Mouse (Mus musculus) MEL (cell line): ENCODE results near the gene Serpinb6a. TPM values are rescaled to one million over a fixed set of nuclear protein-coding genes. Genes with fewer than 3 reads are reported as not detected.

Experiments used
- DNase-seq: peaks from one replicate; pipeline ENCODE4 v3.0.0; 2011; ENCODE audit warnings: low read depth, low spot score
- H3K27ac ChIP-seq: 2 replicates; pipeline ENCODE4 v1.5.1; 2012; ENCODE audit warnings: low read depth, mild to moderate bottlenecking, control low read depth, low read length, moderate library complexity; ENCODE audit not compliant: control insufficient read depth
- H3K27me3 ChIP-seq, 2 experiments: fragments of 150-350 bp in 1 of 2; sonication (generic) in 1 of 2; 2 replicates each; pipeline ENCODE4 v1.6.1; 2012; ENCODE audit warnings: low read length in 2 of 2, mild to moderate bottlenecking in 2 of 2, improper control_type of control experiment in 1 of 2, moderate library complexity in 1 of 2; ENCODE audit not compliant: insufficient read depth in 2 of 2, control insufficient read depth in 1 of 2
- H3K36me3 ChIP-seq, 2 experiments: 2 replicates each; pipeline ENCODE4 v1.6.1; 2012 to 2014; ENCODE audit warnings: low read length in 2 of 2, improper control_type of control experiment in 1 of 2, inconsistent platforms in 1 of 2, mild to moderate bottlenecking in 1 of 2; ENCODE audit not compliant: insufficient read depth in 2 of 2, control insufficient read depth in 1 of 2
- H3K4me1 ChIP-seq, 2 experiments: fragments of 150-350 bp in 1 of 2; sonication (generic) in 1 of 2; 2 replicates each; pipeline ENCODE4 v1.6.1; 2012; ENCODE audit warnings: low read length in 2 of 2, improper control_type of control experiment in 1 of 2, mild to moderate bottlenecking in 1 of 2; ENCODE audit not compliant: insufficient read depth in 2 of 2, control insufficient read depth in 1 of 2
- H3K4me3 ChIP-seq, 2 experiments: fragments of 150-350 bp in 1 of 2; sonication (generic) in 1 of 2; 2 replicates each; pipeline ENCODE4 v1.5.1; 2012; ENCODE audit warnings: low read depth in 2 of 2, low read length in 2 of 2, mild to moderate bottlenecking in 2 of 2, moderate library complexity in 2 of 2, control low read depth in 1 of 2, improper control_type of control experiment in 1 of 2; ENCODE audit not compliant: control insufficient read depth in 1 of 2, insufficient read depth in 1 of 2
- H3K79me2 ChIP-seq: 2 replicates; pipeline ENCODE4 v1.6.1; 2012; ENCODE audit warnings: mild to moderate bottlenecking, low read length, moderate library complexity; ENCODE audit not compliant: control insufficient read depth, poor library complexity, insufficient read depth
- H3K9ac ChIP-seq: 2 replicates; pipeline ENCODE4 v1.6.1; 2012; ENCODE audit warnings: low read depth, mild to moderate bottlenecking, control low read depth, low read length, moderate library complexity; ENCODE audit not compliant: control insufficient read depth, poor library complexity, severe bottlenecking
- H3K9me3 ChIP-seq: fragments of 150-350 bp; sonication (generic); replicated peaks from 2 replicates; pipeline ENCODE4 v1.6.1; 2012; ENCODE audit warnings: mild to moderate bottlenecking, low read length, improper control_type of control experiment, moderate library complexity; ENCODE audit not compliant: insufficient read depth
- CHD1 ChIP-seq: IDR thresholded peaks from 2 replicates; pipeline ENCODE4 v1.6.1; 2012; ENCODE audit warnings: low read depth, mild to moderate bottlenecking, inconsistent platforms, low read length, improper control_type of control experiment
- CHD2 ChIP-seq: IDR thresholded peaks from 2 replicates; pipeline ENCODE4 v1.6.1; 2011; ENCODE audit warnings: low read length, improper control_type of control experiment
- CTCF ChIP-seq, 3 experiments: IDR thresholded peaks in 2 of 3; conservative IDR thresholded peaks in 1 of 3; 2 replicates each; pipeline ENCODE4 v1.5.1; 2011 to 2012; ENCODE audit warnings: low read length in 3 of 3, low read depth in 2 of 3, mild to moderate bottlenecking in 2 of 3, improper control_type of control experiment in 1 of 3, inconsistent platforms in 1 of 3, mixed read lengths in 1 of 3, moderate library complexity in 1 of 3; ENCODE audit not compliant: control insufficient read depth in 1 of 3, insufficient read depth in 1 of 3, poor library complexity in 1 of 3, severe bottlenecking in 1 of 3
- E2F4 ChIP-seq: IDR thresholded peaks from 2 replicates; pipeline ENCODE4 v1.6.1; 2011; ENCODE audit warnings: low read depth, low read length, improper control_type of control experiment, borderline replicate concordance
- ELF1 ChIP-seq: IDR thresholded peaks from 2 replicates; pipeline ENCODE4 v1.6.1; 2014; ENCODE audit warnings: low read depth, mild to moderate bottlenecking, inconsistent platforms, low read length, improper control_type of control experiment, moderate library complexity
- ETS1 ChIP-seq: IDR thresholded peaks from 2 replicates; pipeline ENCODE4 v1.6.1; 2012; ENCODE audit warnings: low read depth, mild to moderate bottlenecking, inconsistent platforms, low read length, improper control_type of control experiment, moderate library complexity
- GATA1 ChIP-seq: IDR thresholded peaks from 2 replicates; pipeline ENCODE4 v1.6.1; 2011; ENCODE audit warnings: low read depth, low read length, improper control_type of control experiment
- HCFC1 ChIP-seq: IDR thresholded peaks from 2 replicates; pipeline ENCODE4 v1.6.1; 2012; ENCODE audit warnings: low read depth, mild to moderate bottlenecking, inconsistent platforms, low read length, improper control_type of control experiment, moderate library complexity
- KAT2A ChIP-seq: conservative IDR thresholded peaks from 2 replicates; pipeline ENCODE4 v1.6.1; 2012; ENCODE audit warnings: low read depth, low read length, improper control_type of control experiment, inconsistent platforms
- MAFK ChIP-seq: IDR thresholded peaks from 2 replicates; pipeline ENCODE4 v1.6.1; 2011; ENCODE audit warnings: low read depth, mild to moderate bottlenecking, low read length, improper control_type of control experiment, borderline replicate concordance
- MAX ChIP-seq: IDR thresholded peaks from 2 replicates; pipeline ENCODE4 v1.6.1; 2011; ENCODE audit warnings: low read length, improper control_type of control experiment
- MAZ ChIP-seq: IDR thresholded peaks from 2 replicates; pipeline ENCODE4 v1.6.1; 2012; ENCODE audit warnings: low read depth, mild to moderate bottlenecking, inconsistent platforms, low read length, improper control_type of control experiment
- MEF2A ChIP-seq: IDR thresholded peaks from 2 replicates; pipeline ENCODE4 v1.6.1; 2014; ENCODE audit warnings: low read depth, mild to moderate bottlenecking, inconsistent platforms, low read length, improper control_type of control experiment; ENCODE audit not compliant: poor library complexity, insufficient replicate concordance, severe bottlenecking; ENCODE audit errors: extremely low read depth
- MXI1 ChIP-seq: IDR thresholded peaks from 2 replicates; pipeline ENCODE4 v1.6.1; 2011; ENCODE audit warnings: mild to moderate bottlenecking, low read depth, low read length, improper control_type of control experiment
- NELFE ChIP-seq: IDR thresholded peaks from 2 replicates; pipeline ENCODE4 v1.6.1; 2011; ENCODE audit warnings: low read depth, low read length, improper control_type of control experiment
- POLR2A ChIP-seq, 2 experiments: IDR thresholded peaks; 2 replicates each; pipeline ENCODE4 v1.6.1; 2011 to 2012; ENCODE audit warnings: low read length in 2 of 2, mild to moderate bottlenecking in 2 of 2, control low read depth in 1 of 2, improper control_type of control experiment in 1 of 2, low read depth in 1 of 2, moderate library complexity in 1 of 2; ENCODE audit not compliant: control insufficient read depth in 1 of 2, insufficient read depth in 1 of 2, poor library complexity in 1 of 2
- POLR2AphosphoS5 ChIP-seq: IDR thresholded peaks from 2 replicates; pipeline ENCODE4 v1.6.1; 2012; ENCODE audit warnings: low read depth, borderline replicate concordance, mild to moderate bottlenecking, inconsistent platforms, low read length, moderate library complexity, mixed read lengths
- RCOR1 ChIP-seq: IDR thresholded peaks from 2 replicates; pipeline ENCODE4 v1.6.1; 2012; ENCODE audit warnings: low read depth, mild to moderate bottlenecking, inconsistent platforms, low read length, improper control_type of control experiment
- SIN3A ChIP-seq: IDR thresholded peaks from 2 replicates; pipeline ENCODE4 v1.6.1; 2012; ENCODE audit warnings: low read length, improper control_type of control experiment, inconsistent platforms
- SMC3 ChIP-seq: IDR thresholded peaks from 2 replicates; pipeline ENCODE4 v1.6.1; 2011; ENCODE audit warnings: low read depth, low read length, improper control_type of control experiment
- TAL1 ChIP-seq: IDR thresholded peaks from 2 replicates; pipeline ENCODE4 v1.6.1; 2012; ENCODE audit warnings: mild to moderate bottlenecking, inconsistent platforms, low read length, moderate library complexity, mixed read lengths
- TBP ChIP-seq: IDR thresholded peaks from 2 replicates; pipeline ENCODE4 v1.8.0; 2011; ENCODE audit warnings: low read depth, low read length, improper control_type of control experiment
- TCF12 ChIP-seq: IDR thresholded peaks from 2 replicates; pipeline ENCODE4 v1.6.1; 2014; ENCODE audit warnings: low read depth, mild to moderate bottlenecking, inconsistent platforms, low read length, improper control_type of control experiment, moderate library complexity
- USF1 ChIP-seq: IDR thresholded peaks from 2 replicates; pipeline ENCODE4 v1.6.1; 2014; ENCODE audit warnings: low read depth, mild to moderate bottlenecking, inconsistent platforms, low read length, improper control_type of control experiment, moderate library complexity
- USF2 ChIP-seq, 2 experiments: IDR thresholded peaks; 2 replicates each; pipeline ENCODE4 v1.6.1; 2011 to 2012; ENCODE audit warnings: improper control_type of control experiment in 2 of 2, low read length in 2 of 2, borderline replicate concordance in 1 of 2, inconsistent platforms in 1 of 2, low read depth in 1 of 2, mild to moderate bottlenecking in 1 of 2; ENCODE audit not compliant: insufficient read depth in 1 of 2
- ZKSCAN1 ChIP-seq: IDR thresholded peaks from 2 replicates; pipeline ENCODE4 v1.6.1; 2012; ENCODE audit warnings: low read depth, mild to moderate bottlenecking, inconsistent platforms, low read length, improper control_type of control experiment, moderate library complexity
- ZNF384 ChIP-seq: IDR thresholded peaks from 2 replicates; pipeline ENCODE4 v1.6.1; 2012; ENCODE audit warnings: low read depth, mild to moderate bottlenecking, inconsistent platforms, low read length, improper control_type of control experiment
- polyA plus RNA-seq, 2 experiments: library from polyadenylated mRNA; stranded (reverse) in 1 of 2; unstranded in 1 of 2; fragments of >175 nt in 1 of 2; fragments of >200 nt in 1 of 2; gene quantifications; 2 replicates each; pipeline versions ENCODE4 v1.2.1 to v1.2.4; 2012; ENCODE audit warnings: low replicate concordance in 2 of 2, low read depth in 1 of 2; ENCODE audit not compliant: insufficient read length in 2 of 2, insufficient read depth in 1 of 2, missing spikeins in 1 of 2
- total RNA-seq: library from RNA; depleted of rRNA; stranded (reverse); fragments of 300-350 nt; gene quantifications from 2 replicates; pipeline ENCODE4 v1.2.3, GENCODE M21; 2012

Serpinb6a gene
- total and polyA plus RNA-seq, 3 experiments: 61.6 to 65.1 TPM; not detected in 1

- Histone ChIP-seq H3K79me2 (no peaks in the 10 kb centered on the region; the same call in 1 of the 2 replicates), H3K4me3 (no peak overlapping the region), H3K4me1 (peaks cover 6 to 10% of the 10 kb centered on the region in 2 experiments), H3K27me3 (no peaks in the 10 kb centered on the region), H3K36me3 (peaks cover 0 to 7% of the 10 kb centered on the region in 2 experiments; a peak in 2 of 4 replicates), H3K9me3 (no peaks in the 10 kb centered on the region), H3K27ac (no peak overlapping the region), H3K9ac (no peak overlapping the region)
- TF ChIP-seq CHD2 (no peak), MAZ (no peak), NELFE (no peak), GATA1 (no peak), TBP (no peak), MAFK (no peak), ZNF384 (no peak), POLR2AphosphoS5 (no peak), POLR2A (IDR thresholded peaks at IDR 0.05; ENCODE audit: control insufficient read depth in 1 of 2, insufficient read depth in 1 of 2, low read depth in 1 of 2, low read length in 2 of 2, poor library complexity in 1 of 2) (no peak), SIN3A (no peak), RCOR1 (no peak), CHD1 (no peak), ZKSCAN1 (no peak), ETS1 (no peak), USF2 (IDR thresholded peaks at IDR 0.05; ENCODE audit: borderline replicate concordance in 1 of 2, insufficient read depth in 1 of 2, low read depth in 1 of 2, low read length in 2 of 2) (no peak), MAX (no peak), TAL1 (no peak)
- no peak for DNase-seq
These were observed 36.0 kb downstream of the Serpinb6a start for GRCm38 (mm10) chr13:33966574-33966973.

- peaks cover 0 to 7% of the 10 kb centered on the region in 2 experiments; a peak in 2 of 4 replicates for H3K36me3 ChIP-seq
- no peaks in the 10 kb centered on the region for H3K27me3 ChIP-seq
- TF ChIP-seq TCF12 (no peak), HCFC1 (no peak), MAZ (no peak), ZNF384 (no peak), MEF2A (no peak), MXI1 (no peak), KAT2A (no peak), USF1 (peak; percentile 34; the same call in 1 of the 2 replicates), ELF1 (no peak), E2F4 (no peak), SMC3 (no peak), CTCF (IDR thresholded peaks at IDR 0.05 in 2 of 3, conservative IDR thresholded peaks at IDR 0.05 in 1 of 3; ENCODE audit: control insufficient read depth in 1 of 3, insufficient read depth in 1 of 3, low read depth in 2 of 3, low read length in 3 of 3, poor library complexity in 1 of 3, severe bottlenecking in 1 of 3) (no peak), ETS1 (peak; percentile 27; the same call in 1 of the 2 replicates)
- TF ChIP-seq, all 39 proteins: peak for 2
- peak overlapping the region; percentile 87 for H3K9ac ChIP-seq
- no peaks in the 10 kb centered on the region for H3K9me3 ChIP-seq
- no peaks in the 10 kb centered on the region; the same call in 1 of the 2 replicates for H3K79me2 ChIP-seq
- peak overlapping the region; percentile 80 to 87 for H3K4me3 ChIP-seq
- peak; percentile 34 for DNase-seq
- peak overlapping the region; percentile 90 for H3K27ac ChIP-seq
- H3K4me1 ChIP-seq: peaks cover 6 to 10% of the 10 kb centered on the region in 2 experiments
These were observed 36.6 kb downstream of the Serpinb6a start for GRCm38 (mm10) chr13:33966025-33966412.
